Mouse (Mus musculus) splenic B cell, adult 2 months (primary cell): ENCODE measurements around the gene Gpr176.

Experiments
- DNase-seq: peaks from one replicate; pipeline ENCODE4 v3.0.0-alpha.2; 2011; ENCODE audit warnings: low read depth, low spot score
- H3K27me3 ChIP-seq: 2 replicates; pipeline ENCODE4 v1.6.1; 2012; ENCODE audit warnings: mild to moderate bottlenecking, low read length, moderate library complexity, mixed read lengths; ENCODE audit not compliant: control insufficient read depth, poor library complexity, insufficient read depth, severe bottlenecking
- H3K36me3 ChIP-seq: 2 replicates; pipeline ENCODE4 v1.6.1; 2012; ENCODE audit warnings: mild to moderate bottlenecking, low read length, moderate library complexity, mixed read lengths; ENCODE audit not compliant: control insufficient read depth, poor library complexity, insufficient read depth, severe bottlenecking

Gene Gpr176

GRCm38 (mm10) chr2:118259746-118260145 is 113.5 kb downstream of the Gpr176 start:
- peak; percentile 67 for DNase-seq
- H3K27me3 ChIP-seq = no peaks in the 10 kb centered on the region
- no peaks in the 10 kb centered on the region for H3K36me3 ChIP-seq

DNA sequence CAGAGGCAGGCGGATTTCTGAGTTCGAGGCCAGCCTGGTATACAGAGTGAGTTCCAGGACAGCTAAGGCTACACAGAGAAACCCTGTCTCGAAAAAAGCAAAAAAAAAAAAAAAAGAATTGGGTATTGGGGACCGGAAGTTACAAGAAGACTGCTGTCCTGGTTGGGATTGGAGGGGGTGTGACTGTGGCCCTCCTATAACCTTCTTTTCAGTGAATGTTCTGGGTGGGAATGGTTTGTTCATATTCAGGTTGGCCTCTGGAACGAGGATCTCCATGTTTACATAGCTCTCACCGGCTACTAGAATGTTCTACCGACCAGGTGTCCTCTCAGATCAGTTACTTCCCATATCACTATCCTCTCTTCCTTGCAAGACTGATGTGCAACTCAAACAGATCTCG is 116.1 kb downstream of the Gpr176 start:
- DNase-seq = peak; percentile 8
- no peaks in the 10 kb centered on the region for H3K36me3 ChIP-seq
- H3K27me3 ChIP-seq = no peaks in the 10 kb centered on the region

DNA sequence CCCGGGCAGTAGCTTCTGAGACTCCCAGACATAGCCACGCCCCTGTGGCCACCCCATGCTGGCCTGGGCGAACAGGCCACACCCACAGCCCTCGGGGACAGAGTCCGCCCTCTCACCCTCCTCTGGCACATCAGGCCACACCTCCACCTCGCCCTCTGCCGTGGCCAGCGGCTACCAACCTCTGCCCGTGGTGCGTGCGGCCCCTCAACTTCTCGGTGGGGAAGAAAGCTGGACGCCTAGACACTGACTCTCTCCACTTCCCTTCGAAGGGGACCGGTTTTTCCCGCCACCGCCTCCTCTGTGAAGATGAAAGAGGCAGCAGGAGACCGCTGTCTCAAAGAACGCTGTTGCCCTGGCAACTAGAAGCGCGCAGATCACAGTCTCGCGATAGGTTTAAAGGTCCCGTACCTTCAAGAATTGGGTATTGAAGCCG is 116.6 kb downstream of the Gpr176 start, which contains the start of gene Fsip1:
Gene Fsip1 (minus strand): TSS at position 346 of the 433 bp plus-strand sequence.
- peak; percentile 93 for DNase-seq
- H3K36me3 ChIP-seq = no peaks in the 10 kb centered on the region
- H3K27me3 ChIP-seq = no peaks in the 10 kb centered on the region

DNA sequence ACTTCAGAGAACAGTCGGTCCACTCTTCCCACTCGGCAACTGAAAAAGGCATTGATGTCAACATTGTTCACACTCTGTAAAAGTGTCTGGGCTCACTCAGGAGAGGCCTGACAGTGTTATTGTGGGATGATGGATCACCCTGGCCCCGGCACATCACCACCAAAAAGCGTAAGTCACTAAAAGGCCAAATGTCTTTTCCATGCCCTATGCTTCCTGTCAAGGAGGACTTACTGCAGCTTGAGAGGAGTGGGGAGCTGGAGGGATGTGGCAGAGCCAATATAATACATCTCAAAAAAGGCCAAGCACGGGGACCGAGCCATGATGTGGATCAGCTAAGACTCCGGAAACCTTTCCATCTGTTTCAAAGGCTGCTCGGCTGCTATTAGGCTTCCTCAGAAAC is 118.7 kb downstream of the Gpr176 start:
- Histone ChIP-seq H3K27me3 (no peaks in the 10 kb centered on the region), H3K36me3 (no peaks in the 10 kb centered on the region)
- DNase-seq = no peak

GRCm38 (mm10) chr2:118248966-118249365 is 124.3 kb downstream of the Gpr176 start:
- Histone ChIP-seq H3K27me3 (no peaks in the 10 kb centered on the region), H3K36me3 (no peaks in the 10 kb centered on the region)
- no peak for DNase-seq

- Histone ChIP-seq H3K36me3 (no peaks in the 10 kb centered on the region), H3K27me3 (no peaks in the 10 kb centered on the region)
- DNase-seq = no peak
Observed at GRCm38 (mm10) chr2:118248016-118248415, 125.2 kb downstream of the Gpr176 start.

- no peaks in the 10 kb centered on the region for H3K27me3 ChIP-seq
- DNase-seq = peak; percentile 88
- H3K36me3 ChIP-seq = no peaks in the 10 kb centered on the region
Observed at GRCm38 (mm10) chr2:118245914-118246313, 127.3 kb downstream of the Gpr176 start.

DNA sequence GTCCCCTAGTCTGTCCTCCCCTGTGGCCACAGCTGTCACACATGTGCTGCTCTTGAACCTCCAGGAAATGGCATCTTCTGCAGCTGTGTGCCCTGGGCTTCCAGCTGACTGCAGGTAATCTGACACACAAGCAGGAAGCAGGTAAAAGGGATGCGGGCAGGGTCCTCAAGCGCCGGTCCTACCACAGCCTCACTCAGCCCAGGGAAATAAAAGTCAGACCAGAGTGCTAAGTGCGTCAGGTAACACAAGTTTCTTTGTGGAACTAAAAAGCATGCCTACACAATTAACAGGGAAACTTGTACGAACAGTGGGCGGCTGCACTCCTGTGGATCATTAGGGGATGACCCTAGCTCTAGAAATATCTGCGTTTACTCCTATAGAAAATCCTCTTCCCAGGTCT is 137.0 kb downstream of the Gpr176 start:
- Histone ChIP-seq H3K27me3 (no peaks in the 10 kb centered on the region), H3K36me3 (no peaks in the 10 kb centered on the region)
- no peak for DNase-seq

DNA sequence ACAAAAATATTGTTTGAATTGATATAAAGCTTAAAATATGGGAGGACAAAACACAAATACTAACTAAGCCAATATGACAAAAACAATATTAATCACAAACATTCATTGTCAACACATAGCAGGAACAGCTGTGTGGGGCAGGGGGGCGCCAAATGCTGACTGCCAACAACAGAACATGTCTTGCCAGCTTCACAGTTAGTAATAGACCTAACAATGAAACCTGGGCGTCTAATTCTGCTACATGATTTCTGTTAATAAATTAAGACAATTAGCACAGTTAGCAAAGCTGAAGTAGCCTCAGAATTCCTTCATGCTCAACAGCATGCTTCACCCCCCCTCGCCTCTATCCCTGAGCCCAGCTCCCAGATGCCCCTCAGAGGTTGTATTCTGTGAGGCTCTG is 137.6 kb downstream of the Gpr176 start:
- DNase-seq = no peak
- H3K36me3 ChIP-seq = no peaks in the 10 kb centered on the region
- no peaks in the 10 kb centered on the region for H3K27me3 ChIP-seq

- H3K27me3 ChIP-seq = no peaks in the 10 kb centered on the region
- H3K36me3 ChIP-seq = no peaks in the 10 kb centered on the region
- DNase-seq = no peak
Observed at GRCm38 (mm10) chr2:118230544-118230943, 142.7 kb downstream of the Gpr176 start.

DNA sequence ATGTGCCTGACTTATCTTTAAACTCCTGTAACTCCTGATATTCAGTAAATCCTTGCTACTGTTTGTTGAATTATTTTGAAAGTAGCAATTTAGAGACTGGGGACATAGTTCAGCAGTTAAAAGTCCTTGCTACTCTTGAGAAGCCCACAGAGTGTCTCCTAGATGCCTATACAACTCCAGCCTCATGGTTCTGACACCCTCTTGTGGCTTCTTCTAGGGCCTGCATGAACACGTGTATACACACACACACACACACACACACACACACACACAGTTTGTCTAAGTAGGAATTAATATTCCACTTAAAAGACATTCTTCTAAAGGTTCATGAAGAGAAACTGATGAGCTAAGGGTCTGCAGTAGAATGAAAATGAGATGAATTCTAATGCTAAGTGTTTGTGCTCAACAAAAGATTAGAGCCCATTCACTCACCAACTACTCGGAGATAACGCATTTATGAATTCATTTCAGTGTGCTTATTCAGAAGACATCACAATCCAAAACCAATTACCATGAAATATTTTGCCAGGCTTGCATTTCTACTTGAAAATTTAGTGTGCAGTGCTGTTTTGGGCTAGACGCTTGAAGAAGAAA is 144.6 kb downstream of the Gpr176 start:
- no peak for DNase-seq
- Histone ChIP-seq H3K27me3 (no peaks in the 10 kb centered on the region), H3K36me3 (no peaks in the 10 kb centered on the region)
